Mouse (Mus musculus) left cerebral cortex, adult 9 months (tissue): ENCODE measurements around the gene Gm13762.
"Not testable (repeated sequence)": the region's sequence is repeated elsewhere in the genome, so short reads cannot be mapped to it uniquely, and the experiment has no call there.

Source experiments
- DNase-seq, 2 experiments: peaks; one replicate each; pipeline ENCODE4 v3.0.0; 2022; ENCODE audit warnings: low spot score in 2 of 2

Gene Gm13762

GRCm38 (mm10) chr2:88980181-88980580 lies at the start of gene Gm13762:
Gene Gm13762, minus strand, starts transcription at chr2:88980281.
- DNase-seq = no peak

- not testable (repeated sequence) for DNase-seq
Observed at GRCm38 (mm10) chr2:89021436-89021835, 41.4 kb upstream of the Gm13762 start.

GRCm38 (mm10) chr2:89018240-89018639 lies 38.2 kb upstream of the Gm13762 start, which contains the start of gene Olfr1216:
Gene Olfr1216, minus strand, starts transcription at chr2:89018340.
- DNase-seq = no peak

DNA sequence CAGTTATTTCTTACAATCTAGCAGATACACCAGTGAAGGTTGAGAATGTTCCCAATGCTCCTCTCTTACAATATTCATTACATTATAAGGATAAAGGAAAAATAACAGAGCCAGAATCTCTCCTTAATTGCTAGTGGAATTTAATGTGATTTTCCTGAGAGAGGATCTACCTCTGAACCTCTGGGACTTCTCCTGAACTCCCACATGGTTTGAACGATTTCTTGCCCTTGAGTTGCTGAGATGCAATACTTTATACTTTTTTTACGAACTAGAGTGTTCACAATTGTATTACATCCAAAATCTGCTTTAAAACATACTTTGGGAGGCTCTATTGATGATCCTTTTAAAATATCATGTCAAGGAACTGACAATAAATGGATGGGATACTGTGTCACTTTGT lies 26.8 kb upstream of the Gm13762 start, which contains the start of gene Olfr1215:
Gene Olfr1215 (minus strand): TSS at position 101 of the 400 bp plus-strand sequence.
- DNase-seq = no peak

DNA sequence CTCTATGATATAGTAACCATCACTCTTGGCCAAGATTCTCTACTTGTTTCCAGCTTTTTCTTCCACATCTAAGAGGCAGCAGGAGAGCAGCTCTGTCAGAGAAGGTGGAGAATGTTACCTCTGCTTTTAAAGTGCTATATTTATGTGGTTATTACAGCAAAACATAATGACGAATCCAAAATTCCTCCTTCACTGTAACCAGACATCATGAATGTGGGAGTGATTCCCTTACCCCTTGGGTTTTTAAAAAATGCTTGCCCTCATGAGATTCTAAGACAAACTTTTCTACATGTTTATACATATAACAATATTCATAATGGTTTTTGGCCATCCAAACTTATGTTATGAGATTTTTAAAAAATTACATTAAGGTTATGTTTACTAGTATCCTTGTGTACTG lies 12.5 kb upstream of the Gm13762 start, which contains the start of gene Olfr1214:
Gene Olfr1214 (minus strand): TSS at position 101 of the 400 bp plus-strand sequence.
- DNase-seq = no peak

DNA sequence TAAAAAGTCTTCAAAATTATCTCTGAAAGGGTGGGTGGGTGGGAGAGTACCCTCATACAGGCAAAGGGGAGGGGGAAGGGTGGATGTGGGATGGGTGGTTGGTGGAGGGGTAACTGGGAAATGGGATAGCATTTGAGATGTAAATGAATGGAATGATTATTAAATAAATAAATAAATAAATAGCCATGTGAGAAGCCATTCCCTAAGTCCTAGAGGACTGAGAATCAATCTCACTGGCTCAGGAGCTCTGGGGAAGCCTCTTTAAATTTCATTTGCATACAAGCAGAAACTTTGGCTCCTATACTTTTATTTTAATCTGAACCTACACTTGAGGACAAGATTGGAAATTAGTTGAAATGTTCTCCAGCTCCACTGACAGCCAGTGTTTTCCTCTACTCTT lies 26.4 kb downstream of the Gm13762 start, which contains the start of gene Olfr1212:
Gene Olfr1212 (plus strand): TSS at position 301 of the 400 bp plus-strand sequence.
- no peak for DNase-seq

DNA sequence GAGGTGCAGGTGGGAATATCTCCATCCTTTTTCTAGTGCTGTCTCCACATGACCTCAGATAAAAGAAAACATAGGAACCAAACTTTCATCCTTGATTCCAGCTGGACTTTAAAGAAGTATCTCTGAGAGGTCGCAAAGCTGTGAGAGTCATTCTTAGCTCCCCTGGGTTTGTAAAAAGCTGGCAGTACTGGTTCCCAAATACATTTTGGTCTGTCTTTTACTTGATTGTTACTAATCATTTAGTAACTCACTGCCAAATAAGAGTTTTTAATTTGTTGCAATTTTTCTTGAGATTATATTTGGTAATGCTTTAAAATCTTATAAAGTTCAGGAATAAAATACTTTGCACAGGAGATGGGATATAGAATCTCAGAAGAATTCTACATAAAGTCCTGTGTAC lies 42.1 kb downstream of the Gm13762 start, which contains the start of gene Olfr1211:
Gene Olfr1211 (minus strand): TSS at position 101 of the 400 bp plus-strand sequence.
- DNase-seq = no peak
